Mouse (Mus musculus) adrenal gland, postnatal 4 days (tissue): ENCODE data around the gene Kif1c. TPM values are rescaled to one million over a fixed set of nuclear protein-coding genes. Genes with fewer than 3 reads are reported as not detected.

Experiments used
- DNase-seq, 2 experiments: peaks; one replicate each; pipeline ENCODE4 v3.0.0; 2021 to 2022; ENCODE audit warnings: low spot score in 2 of 2, mixed read lengths in 2 of 2
- total RNA-seq, 2 experiments: library from RNA; stranded (reverse); gene quantifications; 2 replicates each; pipeline ENCODE4 v1.2.3; 2021

Kif1c gene
- total RNA-seq, 2 experiments from 2014 or later: 135 to 149 TPM

DNA sequence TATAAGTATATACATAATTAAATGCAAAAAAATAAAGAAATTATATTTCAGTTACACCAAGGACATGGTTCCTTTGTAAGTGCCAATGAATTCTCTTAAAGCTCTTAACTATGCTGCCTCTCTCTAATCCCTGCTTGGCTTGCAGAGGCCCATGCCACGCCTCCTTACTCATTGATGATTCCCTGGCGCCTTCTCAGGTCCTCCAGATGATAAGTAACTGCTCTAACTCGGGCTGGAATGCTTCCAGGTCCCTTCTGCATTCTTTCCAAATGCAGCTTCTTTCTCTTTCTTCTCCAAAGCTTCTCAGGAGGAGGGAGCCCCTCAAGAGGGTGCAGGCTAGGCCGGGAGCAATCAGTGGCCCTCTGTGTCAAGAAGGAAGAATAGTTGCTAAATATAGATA is 10.8 kb upstream of the Kif1c start:
- no peak for DNase-seq

DNA sequence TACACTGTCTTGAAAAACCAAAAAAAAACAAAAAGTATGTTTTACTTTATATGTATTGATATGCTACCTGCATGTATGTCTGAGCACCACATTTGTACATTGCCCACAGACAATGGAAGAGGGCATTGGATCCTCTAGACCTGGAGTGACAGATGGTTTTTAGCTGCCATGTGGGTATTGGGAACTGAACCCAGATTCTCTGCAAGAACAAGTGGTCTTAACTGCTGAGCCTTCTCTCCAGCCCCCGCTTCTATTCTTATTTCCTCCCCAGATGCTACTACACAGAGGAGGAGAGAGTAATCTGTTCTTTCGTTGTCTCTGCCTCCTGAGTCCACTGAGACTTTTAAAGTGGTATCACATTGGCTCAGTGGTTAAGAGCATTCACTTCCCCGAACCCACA is 6.8 kb upstream of the Kif1c start:
- no peak for DNase-seq

DNA sequence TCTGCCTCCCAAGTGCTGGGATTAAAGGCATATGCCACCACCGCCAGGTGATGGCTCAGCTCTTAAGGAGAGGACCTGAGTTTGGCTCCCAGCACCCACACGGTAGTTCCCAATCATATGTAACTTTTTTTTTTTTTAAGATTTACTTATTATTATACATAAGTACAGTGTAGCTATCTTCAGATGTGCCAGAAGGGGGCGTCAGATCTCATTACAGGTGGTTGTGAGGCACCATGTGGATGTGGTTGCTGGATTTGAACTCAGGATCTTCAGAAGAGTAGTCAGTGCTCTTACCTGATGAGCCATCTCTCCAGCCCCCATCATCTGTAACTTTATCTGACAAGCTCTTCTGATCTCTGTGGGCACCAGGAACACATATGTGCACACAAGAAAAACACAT is 3.0 kb upstream of the Kif1c start:
- DNase-seq: no peak

GRCm38 (mm10) chr11:70699051-70699450 is 1.3 kb upstream of the Kif1c start:
- no peak for DNase-seq

DNA sequence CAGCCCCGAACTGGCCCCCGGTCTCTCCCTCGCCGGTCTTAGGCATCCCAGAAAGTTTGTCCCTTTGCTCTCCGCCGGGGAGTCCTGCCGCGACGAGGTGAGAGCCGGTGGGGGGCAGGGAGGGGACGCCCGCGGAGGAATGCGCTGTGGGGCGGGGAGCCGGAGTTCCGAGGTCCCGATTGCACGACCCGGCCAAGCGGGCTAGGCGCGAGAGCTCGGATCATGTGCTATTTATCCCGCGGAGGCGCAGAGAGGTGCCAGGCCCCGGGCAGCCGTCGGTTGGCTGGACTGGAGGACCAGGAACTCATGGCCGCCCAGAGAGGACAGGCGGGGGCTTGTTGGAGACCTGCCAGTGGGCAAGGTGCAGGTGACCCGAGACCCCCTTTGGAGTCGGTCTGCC is 265 bp downstream of the Kif1c start:
- DNase-seq: peak; percentile 43 to 58

- no peak for DNase-seq
Observed at GRCm38 (mm10) chr11:70701221-70701955, 1.0 kb downstream of the Kif1c start.

- no peak for DNase-seq
Observed at GRCm38 (mm10) chr11:70701984-70702733, 1.8 kb downstream of the Kif1c start.

GRCm38 (mm10) chr11:70702781-70703180 is 2.4 kb downstream of the Kif1c start:
- no peak for DNase-seq

- no peak for DNase-seq
Observed at GRCm38 (mm10) chr11:70706127-70706526, 5.8 kb downstream of the Kif1c start.

DNA sequence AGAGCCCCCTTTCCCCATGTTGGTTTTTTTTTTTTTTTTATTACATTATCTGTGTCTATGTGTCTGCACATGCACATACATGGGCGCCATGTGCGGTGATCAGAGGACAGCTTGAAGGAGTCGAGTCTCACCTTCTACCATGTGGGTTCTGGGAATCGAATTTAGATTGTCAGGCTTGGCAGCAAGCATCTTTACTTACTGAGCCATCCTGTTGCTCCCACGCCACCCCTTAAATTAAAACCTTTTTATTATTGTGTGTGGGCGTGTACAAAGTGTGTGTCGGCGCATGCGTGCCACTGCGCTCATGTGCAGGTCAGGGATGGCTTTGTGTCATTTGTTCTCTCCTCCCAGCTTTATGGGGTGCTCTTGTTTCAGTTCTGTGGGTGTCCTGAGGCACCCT is 10.7 kb downstream of the Kif1c start:
- DNase-seq: no peak

GRCm38 (mm10) chr11:70713222-70713621 is 12.9 kb downstream of the Kif1c start:
- no peak for DNase-seq

DNA sequence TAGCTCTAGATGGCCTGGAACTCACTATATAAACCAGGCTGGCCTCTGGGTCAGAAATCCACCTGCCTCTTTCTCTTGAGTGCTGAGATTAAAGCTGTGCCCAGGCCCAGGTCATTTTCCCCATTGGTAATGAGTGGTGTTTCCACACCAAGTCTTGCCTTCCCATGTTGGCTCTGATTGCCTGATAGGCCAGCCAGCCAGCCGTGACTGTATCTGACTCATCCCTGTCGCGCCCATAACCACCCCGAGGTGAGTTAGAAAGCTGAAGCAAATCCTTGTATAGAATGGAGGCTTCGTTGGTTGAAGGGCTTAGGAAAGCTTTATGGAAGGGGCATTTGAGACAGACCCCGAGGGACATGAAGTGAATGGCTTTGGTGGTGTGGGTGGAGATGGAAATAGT is 15.5 kb downstream of the Kif1c start:
- DNase-seq: no peak

DNA sequence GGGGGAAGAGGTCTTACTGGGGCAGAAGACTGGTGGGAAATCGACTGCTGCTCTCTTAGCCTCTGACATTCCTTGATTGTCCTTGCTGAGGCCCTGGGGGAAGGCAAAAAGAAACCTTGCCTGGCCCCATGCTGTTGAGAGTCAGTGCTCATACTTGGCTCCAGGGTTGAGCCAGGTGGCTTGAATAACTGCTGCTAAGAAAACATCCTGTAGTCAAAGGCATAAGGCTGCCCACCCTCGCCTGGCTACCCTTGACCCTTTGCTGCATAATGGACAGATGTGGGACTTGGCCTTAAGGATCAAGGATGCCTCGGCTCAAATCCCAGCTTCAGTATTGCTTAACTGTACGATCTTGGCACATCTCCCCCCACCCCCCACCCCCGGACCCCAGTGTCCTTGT is 18.1 kb downstream of the Kif1c start:
- no peak for DNase-seq

GRCm38 (mm10) chr11:70720567-70720966 is 20.2 kb downstream of the Kif1c start:
- DNase-seq: no peak

- no peak for DNase-seq
Observed at GRCm38 (mm10) chr11:70721072-70721471, 20.7 kb downstream of the Kif1c start.

GRCm38 (mm10) chr11:70724706-70725105 is 24.4 kb downstream of the Kif1c start:
- DNase-seq: no peak

DNA sequence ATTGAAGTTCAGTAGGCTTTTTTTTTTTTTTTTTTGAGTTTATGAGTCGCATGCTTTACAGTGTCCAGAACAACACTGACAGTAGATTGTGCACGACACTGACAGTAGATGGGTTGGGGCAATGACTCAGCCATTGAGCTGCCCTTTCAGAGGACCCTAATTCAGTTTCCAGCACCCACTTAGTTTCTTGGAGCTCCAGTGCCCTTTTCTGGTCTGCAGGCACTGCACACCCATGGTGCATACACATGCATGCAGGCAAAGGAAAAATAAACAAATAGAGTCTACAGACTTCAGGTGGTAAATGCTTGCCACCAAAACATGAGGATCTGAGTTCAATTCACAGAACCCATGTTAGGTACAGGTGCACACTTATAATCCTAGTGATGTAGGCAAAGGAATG is 26.2 kb downstream of the Kif1c start:
- DNase-seq: no peak

- DNase-seq: no peak
Observed at GRCm38 (mm10) chr11:70727385-70727784, 27.0 kb downstream of the Kif1c start.

DNA sequence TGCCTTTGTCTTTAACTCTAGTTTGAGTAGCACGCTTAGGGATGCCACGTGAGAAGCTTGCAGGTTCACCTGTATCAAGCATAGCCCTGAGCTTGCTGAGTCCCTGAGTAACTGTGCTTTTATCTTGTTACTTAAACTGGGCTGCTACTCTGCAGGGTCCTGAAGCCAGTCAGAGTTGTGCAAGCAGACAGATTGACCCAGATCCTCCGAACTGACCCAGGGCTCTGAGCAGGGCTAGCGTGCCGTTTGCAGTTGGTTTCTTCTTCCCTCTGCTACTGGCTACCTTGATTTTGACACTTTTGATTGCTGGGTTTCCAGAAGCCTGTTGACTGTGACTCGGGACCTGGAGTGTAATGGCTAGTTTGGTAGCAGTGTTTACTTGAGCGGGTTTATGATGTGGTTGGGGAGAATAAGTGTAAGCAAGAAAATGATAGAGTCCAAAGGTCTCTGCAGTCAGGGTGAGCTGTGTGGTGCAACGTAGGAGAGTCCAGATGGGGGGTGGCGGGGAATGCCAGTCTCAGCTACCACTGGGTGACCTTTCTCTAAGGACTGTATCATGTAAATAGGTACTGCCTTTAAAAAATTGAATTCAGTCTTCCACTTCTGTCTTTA is 30.2 kb downstream of the Kif1c start:
- no peak for DNase-seq

GRCm38 (mm10) chr11:70731178-70731577 is 30.8 kb downstream of the Kif1c start:
- DNase-seq: no peak

- no peak for DNase-seq
Observed at GRCm38 (mm10) chr11:70733256-70733655, 32.9 kb downstream of the Kif1c start.

DNA sequence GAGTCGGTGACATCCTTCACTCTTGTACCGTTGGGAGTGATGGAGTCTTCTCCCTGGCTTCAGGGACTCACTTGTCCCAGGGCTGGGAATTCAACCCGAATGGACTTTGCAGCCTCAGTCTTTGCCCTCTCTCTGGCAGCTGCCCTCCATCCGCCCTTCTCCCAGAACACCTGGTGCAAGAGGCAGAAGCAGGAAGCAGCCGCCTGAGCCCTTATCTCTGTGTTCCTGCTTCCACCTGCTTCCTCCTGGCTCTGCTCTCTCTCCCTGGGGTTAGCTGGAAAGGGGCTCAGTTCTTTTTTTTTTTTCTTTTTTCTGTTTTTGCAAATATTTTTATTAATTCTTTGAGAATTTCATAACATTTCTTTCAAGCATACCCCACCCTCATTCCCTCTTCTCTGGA is 37.4 kb downstream of the Kif1c start:
- DNase-seq: no peak
